Mouse (Mus musculus) stomach, postnatal 0 days (tissue): ENCODE data around the gene As3mt. TPM values are rescaled to one million over a fixed set of nuclear protein-coding genes. Genes with fewer than 3 reads are reported as not detected.

Experiments
- ATAC-seq: fragments of 200-750 bp; cut with Nextera tagmentation; 2 replicates; pipeline ENCODE4 v1.8.0; 2017; ENCODE audit not compliant: low FRiP score, low TSS enrichment
- DNase-seq: peaks from one replicate; pipeline ENCODE4 v3.0.0-alpha.2; 2016; ENCODE audit warnings: low spot score
- H3K27ac ChIP-seq: fragments of 300-500 bp; sonication (generic); replicated peaks from 2 replicates; pipeline ENCODE4 v1.5.1; 2014; ENCODE audit warnings: mild to moderate bottlenecking, control low read depth
- H3K27me3 ChIP-seq: fragments of 300-500 bp; sonication (generic); 2 replicates; pipeline ENCODE4 v1.6.1; 2014; ENCODE audit warnings: low read length; ENCODE audit not compliant: control insufficient read depth, insufficient read depth
- H3K36me3 ChIP-seq: fragments of 300-500 bp; sonication (generic); 2 replicates; pipeline ENCODE4 v1.6.1; 2014; ENCODE audit warnings: low read length, mixed read lengths; ENCODE audit not compliant: control insufficient read depth, insufficient read depth
- H3K4me1 ChIP-seq: fragments of 300-500 bp; sonication (generic); replicated peaks from 2 replicates; pipeline ENCODE4 v1.6.1; 2014; ENCODE audit warnings: antibody characterized with exemption; ENCODE audit not compliant: control insufficient read depth, insufficient read depth
- H3K4me2 ChIP-seq: fragments of 300-500 bp; sonication (generic); replicated peaks from 2 replicates; pipeline ENCODE4 v1.6.1; 2014; ENCODE audit warnings: low read depth, mild to moderate bottlenecking, control low read depth, moderate library complexity
- H3K4me3 ChIP-seq: fragments of 300-500 bp; sonication (generic); 2 replicates; pipeline ENCODE4 v1.5.1; 2014; ENCODE audit warnings: low read depth, low read length, control low read depth
- H3K9ac ChIP-seq: fragments of 300-500 bp; sonication (generic); 2 replicates; pipeline ENCODE4 v1.6.1; 2014; ENCODE audit warnings: mild to moderate bottlenecking, low read length, control low read depth, mixed read lengths
- H3K9me3 ChIP-seq: fragments of 300-500 bp; sonication (generic); 2 replicates; pipeline ENCODE4 v1.6.1; 2016; ENCODE audit warnings: low read length; ENCODE audit not compliant: control insufficient read depth
- CTCF ChIP-seq: IDR thresholded peaks from 2 replicates; pipeline ENCODE4 v1.5.1; 2016; ENCODE audit warnings: antibody characterized with exemption, low read depth, mild to moderate bottlenecking, moderate library complexity
- EP300 ChIP-seq: optimal IDR thresholded peaks from 2 replicates; pipeline ENCODE3; 2016; ENCODE audit warnings: antibody characterized with exemption
- WGBS: fragments of 180-500 bp; shearing (Covaris S2); extraction: QIAGEN DNeasy Blood & Tissue Kit; methylation state at CpG from one replicate; pipeline ENCODE4 v1.1.7; 2014; 5-methylcytosine and 5-hydroxymethylcytosine counted together
- polyA plus RNA-seq: library from polyadenylated mRNA; unstranded; fragments of >200 nt; fragmentation: Nextera tagmentation; extraction: Ambion mirVana; gene quantifications from 2 replicates; pipeline ENCODE4 v1.2.1, GENCODE M21; 2015

As3mt gene
- polyA plus RNA-seq, 1 experiment from 2014 or later = 17.7 TPM

DNA sequence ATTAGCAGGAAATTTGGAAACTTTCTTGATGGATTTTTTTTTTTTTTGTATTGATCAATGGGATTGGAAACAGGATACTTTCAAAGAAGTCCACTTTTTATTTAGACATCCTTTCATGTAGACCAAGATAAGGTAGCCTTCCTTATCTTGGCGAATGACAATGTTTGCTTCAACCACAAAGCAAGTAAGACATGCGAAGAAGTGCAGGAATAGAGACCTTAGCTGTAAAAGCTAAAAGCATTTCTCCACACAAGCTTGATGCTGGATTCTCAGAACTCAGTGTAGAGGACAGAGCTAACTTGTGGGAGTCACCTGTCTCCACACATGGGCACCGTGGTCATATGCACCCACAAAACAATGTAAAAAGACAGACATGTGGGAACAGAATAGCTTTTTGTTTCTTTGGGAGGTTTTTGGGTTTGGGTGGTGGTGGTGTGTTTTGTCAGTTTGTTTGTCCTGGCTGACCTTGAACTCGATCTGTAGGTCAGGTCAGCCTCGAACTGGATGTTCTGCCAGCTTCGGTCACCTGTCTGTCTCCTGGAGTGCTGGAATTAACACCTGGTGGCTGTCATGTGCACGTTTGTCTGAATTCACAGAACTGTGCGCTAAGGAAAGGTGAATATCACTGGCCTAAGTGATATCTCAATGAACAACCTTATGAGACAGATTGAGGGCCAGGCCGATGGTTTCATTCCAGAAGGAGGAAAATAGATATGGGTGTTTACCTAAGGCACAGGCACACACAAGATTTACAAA lies 540 bp upstream of the As3mt start:
- Histone ChIP-seq H3K4me1 (no peaks in the 10 kb centered on the region), H3K4me3 (peak overlapping the region; percentile 45), H3K9ac (no peak overlapping the region), H3K4me2 (peak overlapping the region; percentile 70; the same call in 1 of the 2 replicates), H3K27ac (no peak overlapping the region), H3K9me3 (no peaks in the 10 kb centered on the region), H3K27me3 (no peaks in the 10 kb centered on the region), H3K36me3 (no peaks in the 10 kb centered on the region)
- 59% methylated on average over 9 of the region's 9 CpGs for WGBS
- ATAC-seq (no peak), DNase-seq (no peak)
- TF ChIP-seq CTCF (no peak), EP300 (no peak)

DNA sequence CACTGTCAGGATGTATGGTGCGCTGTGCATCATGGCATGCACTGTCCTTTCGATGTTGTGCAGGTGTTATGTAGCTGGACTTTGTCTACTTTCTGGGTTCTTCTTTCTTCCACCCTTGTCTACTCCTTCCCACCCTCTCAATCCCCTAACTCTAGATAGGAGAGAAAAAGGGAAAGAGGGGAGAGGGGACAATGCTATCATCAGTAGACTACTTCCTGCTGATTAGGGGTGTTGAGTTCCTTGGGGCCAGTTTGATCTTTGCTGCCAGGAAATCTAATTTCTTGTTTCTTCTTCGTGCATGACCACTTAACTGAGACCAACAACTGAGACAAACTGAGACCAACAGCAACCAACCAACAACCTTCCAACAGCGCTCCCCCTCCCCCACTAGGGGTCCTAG lies 3.4 kb downstream of the As3mt start:
- ATAC-seq (no peak), DNase-seq (no peak)
- H3K4me2 ChIP-seq = no peak overlapping the region
- H3K4me1 ChIP-seq = no peaks in the 10 kb centered on the region
- no peaks in the 10 kb centered on the region; the same call in 1 of the 2 replicates for H3K36me3 ChIP-seq
- no peak for TF ChIP-seq EP300
- TF ChIP-seq CTCF = no peak
- no peaks in the 10 kb centered on the region for H3K9me3 ChIP-seq
- no peaks in the 10 kb centered on the region for H3K27me3 ChIP-seq
- no peak overlapping the region for H3K27ac ChIP-seq
- no peak overlapping the region for H3K4me3 ChIP-seq
- no peak overlapping the region for H3K9ac ChIP-seq
- WGBS = 97% methylated on average over 4 of the region's 4 CpGs

DNA sequence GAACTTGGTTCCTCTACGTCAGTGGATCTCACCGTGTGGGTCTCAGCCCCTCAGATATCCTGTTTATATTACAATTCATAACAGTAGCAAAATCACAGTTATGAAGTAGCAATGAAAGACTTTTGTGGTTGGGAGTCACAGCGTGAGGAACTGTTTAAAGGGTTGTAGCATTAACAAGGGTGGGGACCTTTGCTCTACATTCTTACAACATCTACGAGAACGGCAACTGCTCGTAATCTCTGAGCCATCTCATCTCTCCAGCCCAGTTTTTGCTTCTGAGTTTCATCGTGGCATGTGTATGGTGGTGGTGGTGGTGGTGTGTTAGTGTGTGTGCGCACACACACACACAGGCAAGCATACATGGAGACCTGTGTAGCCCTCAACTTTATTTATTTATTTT lies 7.0 kb downstream of the As3mt start:
- no peak for TF ChIP-seq EP300
- TF ChIP-seq CTCF = no peak
- Histone ChIP-seq H3K4me2 (no peak overlapping the region), H3K27me3 (no peaks in the 10 kb centered on the region)

DNA sequence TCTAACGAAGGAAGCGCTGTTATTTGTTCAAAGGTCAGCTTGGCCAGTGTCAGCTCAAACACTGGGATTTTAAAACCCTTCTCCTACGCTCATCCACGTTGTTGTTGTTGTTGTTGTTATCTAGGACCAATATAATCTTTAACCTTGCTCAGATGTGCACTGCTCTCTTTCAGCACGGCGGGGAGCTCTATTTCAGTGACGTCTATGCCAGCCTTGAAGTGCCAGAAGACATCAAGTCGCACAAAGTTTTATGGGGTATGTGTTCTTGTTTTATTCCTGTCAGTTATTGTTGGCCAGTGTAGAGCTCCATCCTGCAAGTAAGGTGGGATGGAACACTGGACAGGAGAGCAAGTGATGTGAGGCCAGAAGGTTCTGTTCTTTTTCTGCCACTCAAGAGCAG lies 7.8 kb downstream of the As3mt start:
- Histone ChIP-seq H3K36me3 (peaks cover 2% of the 10 kb centered on the region; the same call in 1 of the 2 replicates), H3K9ac (no peak overlapping the region), H3K4me1 (no peaks in the 10 kb centered on the region), H3K4me2 (no peak overlapping the region), H3K4me3 (no peak overlapping the region), H3K9me3 (no peaks in the 10 kb centered on the region), H3K27ac (no peak overlapping the region), H3K27me3 (no peaks in the 10 kb centered on the region)
- WGBS = 90% methylated on average over 8 of the region's 8 CpGs
- no peak for TF ChIP-seq CTCF
- no peak for TF ChIP-seq EP300
- DNase-seq = no peak
- no peak for ATAC-seq

More for the DNA sequence above, 7.0 kb downstream of the As3mt start:
- no peak overlapping the region for H3K9ac ChIP-seq
- no peaks in the 10 kb centered on the region for H3K9me3 ChIP-seq
- no peak overlapping the region for H3K4me3 ChIP-seq
- DNase-seq (no peak), ATAC-seq (no peak)
- H3K4me1 ChIP-seq = no peaks in the 10 kb centered on the region
- 70% methylated on average over 8 of the region's 8 CpGs for WGBS
- no peak overlapping the region for H3K27ac ChIP-seq
- H3K36me3 ChIP-seq = peaks cover 2% of the 10 kb centered on the region; the same call in 1 of the 2 replicates

DNA sequence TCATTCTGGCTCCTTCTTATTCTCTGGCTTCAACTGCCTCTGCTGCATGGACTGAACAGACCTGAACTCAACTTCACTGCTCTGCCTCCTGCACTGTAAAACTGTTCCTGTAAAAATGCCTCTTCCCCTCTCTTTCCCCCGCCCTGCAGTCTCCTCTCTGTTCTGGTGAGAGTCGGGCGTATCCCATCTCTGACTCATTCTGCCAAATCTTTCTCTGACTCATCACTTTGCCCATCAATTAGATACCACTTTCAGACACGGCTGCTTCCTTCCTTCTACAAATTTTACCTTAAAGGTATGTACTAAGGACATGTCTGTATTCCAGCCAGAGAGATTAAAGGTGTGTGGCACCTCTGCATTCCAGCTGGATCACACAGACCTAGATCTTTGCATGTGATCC lies 10.9 kb downstream of the As3mt start:
- WGBS = 65% methylated on average over 4 of the region's 4 CpGs

DNA sequence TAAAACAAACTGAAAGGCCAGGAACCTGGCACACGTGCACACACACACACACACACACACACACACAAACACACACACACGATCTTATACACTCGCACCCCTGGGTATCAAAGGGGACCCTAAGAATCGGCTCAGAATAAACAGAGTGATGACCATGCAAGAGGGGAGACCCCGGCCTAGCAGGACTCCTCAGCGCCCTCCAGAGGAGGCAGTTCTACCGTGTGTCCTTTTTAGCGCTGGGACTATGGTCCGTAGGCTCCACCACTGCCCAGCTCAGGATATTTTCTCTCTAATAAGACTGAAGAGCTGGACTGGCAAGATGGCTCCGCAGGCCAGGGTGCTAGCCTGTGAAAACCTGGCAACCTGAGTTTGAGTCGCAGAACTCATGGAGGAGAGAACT lies 17.2 kb downstream of the As3mt start:
- 66% methylated on average over 11 of the region's 11 CpGs for WGBS

More for the DNA sequence above, 10.9 kb downstream of the As3mt start:
- DNase-seq (no peak), ATAC-seq (no peak)
- TF ChIP-seq CTCF = no peak
- no peak for TF ChIP-seq EP300
- H3K4me2 ChIP-seq = no peak overlapping the region
- H3K9ac ChIP-seq = no peak overlapping the region
- no peaks in the 10 kb centered on the region for H3K27me3 ChIP-seq
- no peaks in the 10 kb centered on the region for H3K9me3 ChIP-seq
- H3K36me3 ChIP-seq = peaks cover 2% of the 10 kb centered on the region; the same call in 1 of the 2 replicates
- no peaks in the 10 kb centered on the region for H3K4me1 ChIP-seq
- no peak overlapping the region for H3K4me3 ChIP-seq
- no peak overlapping the region for H3K27ac ChIP-seq

More for the DNA sequence above, 17.2 kb downstream of the As3mt start:
- Histone ChIP-seq H3K27ac (no peak overlapping the region), H3K36me3 (no peaks in the 10 kb centered on the region), H3K4me2 (no peak overlapping the region), H3K9ac (no peak overlapping the region), H3K4me1 (no peaks in the 10 kb centered on the region), H3K4me3 (no peak overlapping the region), H3K9me3 (no peaks in the 10 kb centered on the region), H3K27me3 (no peaks in the 10 kb centered on the region)
- ATAC-seq (no peak), DNase-seq (no peak)
- TF ChIP-seq CTCF = peak; percentile 20; the same call in 1 of the 2 replicates
- TF ChIP-seq EP300 = no peak
